Mouse (Mus musculus) left cerebral cortex, adult 2 months (tissue): Measurements from ENCODE around the gene Sae1. TPM values are rescaled to one million over a fixed set of nuclear protein-coding genes. Genes with fewer than 3 reads are reported as not detected.
A peak's percentile ranks its signal among the peaks of the same experiment; 100 is the strongest.

Experiments used
- DNase-seq, 2 experiments: peaks; one replicate each; pipeline ENCODE4 v3.0.0; 2021 to 2022; ENCODE audit warnings: low spot score in 2 of 2, mixed read lengths in 1 of 2; ENCODE audit errors: extremely low spot score in 1 of 2
- H3K27ac ChIP-seq: fragments of 200-600 bp; 2 replicates; pipeline ENCODE4 v1.8.1; 2022
- H3K4me3 ChIP-seq: fragments of 200-600 bp; 2 replicates; pipeline ENCODE4 v1.8.1; 2022
- CTCF ChIP-seq: fragments of 200-600 bp; IDR thresholded peaks from 2 replicates; pipeline ENCODE4 v1.8.1; 2022; ENCODE audit warnings: antibody characterized with exemption, mild to moderate bottlenecking, moderate library complexity
- intact Hi-C: fragments of 180-260 bp; cut with DNase I; formaldehyde crosslinking; loops from one replicate; pipeline ENCODE4 v1.15.1; 2025
- long read RNA-seq, 2 experiments: library from polyadenylated mRNA; stranded (forward); transcript quantifications; one replicate each; pipeline ENCODE4 v2.0.0; 2021; ENCODE audit warnings: borderline mapping rate in 2 of 2
- total RNA-seq, 2 experiments: library from RNA; stranded (reverse); gene quantifications; 2 replicates each; pipeline ENCODE4 v1.2.3; 2021

Sae1 gene
- total RNA-seq, result 100 to 1,000 TPM; 100 to 105 TPM
- long read RNA-seq, experiment 1, transcript Sae1-201 (9 exons, 1,875 nt), result major isoform, 144 of 153 reads
- long read RNA-seq, experiment 1, partial matches to known transcripts, result 2 of 153 reads
- long read RNA-seq, experiment 1, other reads (novel, unspliced or antisense), result 7 of 153 reads
- long read RNA-seq, experiment 2, transcript Sae1-201 (9 exons, 1,875 nt), result major isoform, 99 of 108 reads
- long read RNA-seq, experiment 2, partial matches to known transcripts, result 3 of 108 reads
- long read RNA-seq, experiment 2, other reads (novel, unspliced or antisense), result 6 of 108 reads

GRCm38 (mm10) chr7:16387160-16388041 lies at the start of gene Sae1:
Sae1 (minus strand) TSS chr7:16387806.
- DNase-seq, result peak; percentile 97
- Histone ChIP-seq H3K27ac (peak within 1 kb of the TSS; percentile 80), H3K4me3 (peak within 1 kb of the TSS; percentile 99)
- intact Hi-C loops, result no loop called here
- TF ChIP-seq CTCF, result no peak; the same call in 1 of the 2 replicates

- intact Hi-C loops, result no loop called here
- no peak for TF ChIP-seq CTCF
- no peak for DNase-seq
- Histone ChIP-seq H3K27ac (no peak overlapping the region), H3K4me3 (no peak overlapping the region)
Observed at GRCm38 (mm10) chr7:16435088-16435487, 47.5 kb upstream of the Sae1 start.

- Histone ChIP-seq H3K27ac (no peak overlapping the region), H3K4me3 (no peak overlapping the region)
- no peak for TF ChIP-seq CTCF
- no peak for DNase-seq
- intact Hi-C loops, result no loop called here
Observed at GRCm38 (mm10) chr7:16433352-16433971, 45.9 kb upstream of the Sae1 start.

GRCm38 (mm10) chr7:16426129-16426729 lies 38.6 kb upstream of the Sae1 start:
- peak; percentile 70 to 71 for DNase-seq
- peak; percentile 88 for TF ChIP-seq CTCF
- Histone ChIP-seq H3K4me3 (no peak overlapping the region), H3K27ac (no peak overlapping the region)
- intact Hi-C loops, result loop anchor here (1.0 kb wide), 1 partner anchor 30 kb away; no protein-coding TSS in a partner anchor

DNA sequence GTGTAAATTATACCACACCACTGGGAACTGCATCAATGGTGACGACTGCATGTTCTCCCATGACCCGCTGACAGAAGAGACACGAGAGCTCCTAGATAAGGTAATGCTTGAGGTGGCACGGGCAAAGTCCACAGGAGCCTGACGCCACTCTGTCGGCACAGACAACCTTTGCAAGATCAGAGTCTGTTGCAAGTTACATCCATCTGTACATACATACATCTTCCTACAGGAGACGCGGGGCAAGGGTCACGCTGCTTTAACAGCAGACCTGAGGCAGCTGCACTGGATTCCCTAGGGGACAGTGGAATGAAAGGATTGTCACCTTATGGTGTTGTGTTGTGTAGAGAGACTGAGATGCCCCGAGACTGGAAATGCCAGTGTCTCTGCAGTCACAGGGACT lies 38.1 kb upstream of the Sae1 start:
- no peak for DNase-seq
- intact Hi-C loops, result loop anchor here (1.0 kb wide), 1 partner anchor 29 kb away; no protein-coding TSS in a partner anchor

DNA sequence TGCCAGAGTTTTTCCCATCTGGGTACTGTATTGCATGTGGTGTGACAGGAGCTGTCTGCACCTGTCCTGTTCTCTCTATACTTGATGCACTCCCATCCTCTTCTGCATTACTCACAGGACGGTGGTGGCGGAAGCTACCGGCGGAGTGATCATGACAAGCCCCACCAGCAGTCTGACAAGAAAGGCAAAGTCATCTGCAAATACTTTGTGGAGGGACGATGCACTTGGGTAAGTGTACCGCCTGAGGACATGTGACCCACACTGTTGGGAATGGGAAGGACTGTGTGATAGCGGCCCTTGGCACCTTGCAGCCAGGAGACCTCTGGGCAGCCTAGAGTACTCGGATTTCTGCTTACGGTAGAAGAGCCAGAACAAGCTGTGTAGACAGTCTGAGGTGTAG lies 36.1 kb upstream of the Sae1 start:
- intact Hi-C loops, result no loop called here
- Histone ChIP-seq H3K4me3 (no peak overlapping the region), H3K27ac (no peak overlapping the region)
- no peak for TF ChIP-seq CTCF
- no peak for DNase-seq

More for the DNA sequence above, 38.1 kb upstream of the Sae1 start:
- no peak for TF ChIP-seq CTCF
- H3K27ac ChIP-seq, result no peak overlapping the region
- H3K4me3 ChIP-seq, result no peak overlapping the region

DNA sequence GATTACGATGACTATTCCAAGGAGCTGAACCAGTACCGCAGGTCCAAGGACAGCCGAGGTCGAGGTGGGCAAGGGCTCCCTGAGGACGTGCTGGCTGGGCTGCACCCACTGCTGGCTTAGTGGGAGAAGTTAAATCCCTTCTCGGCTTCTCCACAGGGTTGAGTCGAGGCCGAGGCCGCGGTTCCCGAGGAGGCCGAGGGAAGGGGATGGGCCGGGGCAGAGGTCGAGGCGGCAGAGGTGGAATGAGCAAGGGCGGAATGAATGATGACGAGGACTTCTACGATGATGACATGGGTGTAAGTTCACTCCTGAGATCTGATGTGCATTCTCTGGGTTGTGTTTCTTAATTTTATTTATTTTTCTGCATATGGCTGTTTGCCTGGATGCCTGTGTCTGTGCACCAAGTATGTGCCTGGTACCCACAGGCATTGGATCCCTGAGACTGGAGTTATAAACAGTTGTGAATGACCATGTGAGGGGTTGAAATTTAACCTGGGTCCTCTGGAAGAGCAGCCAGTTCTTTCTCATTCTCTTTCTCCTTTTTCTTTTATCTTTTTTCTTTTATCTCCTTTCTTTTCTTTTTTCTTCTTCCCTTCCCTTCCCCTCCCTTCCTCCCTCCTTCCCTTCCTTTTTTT lies 34.7 kb upstream of the Sae1 start:
- intact Hi-C loops, result no loop called here
- no peak overlapping the region for H3K4me3 ChIP-seq
- DNase-seq, result no peak
- no peak overlapping the region for H3K27ac ChIP-seq
- TF ChIP-seq CTCF, result no peak

- Histone ChIP-seq H3K27ac (no peak overlapping the region), H3K4me3 (no peak overlapping the region)
- intact Hi-C loops, result no loop called here
- no peak for DNase-seq
- no peak for TF ChIP-seq CTCF
Observed at GRCm38 (mm10) chr7:16420493-16421118, 33.0 kb upstream of the Sae1 start.

DNA sequence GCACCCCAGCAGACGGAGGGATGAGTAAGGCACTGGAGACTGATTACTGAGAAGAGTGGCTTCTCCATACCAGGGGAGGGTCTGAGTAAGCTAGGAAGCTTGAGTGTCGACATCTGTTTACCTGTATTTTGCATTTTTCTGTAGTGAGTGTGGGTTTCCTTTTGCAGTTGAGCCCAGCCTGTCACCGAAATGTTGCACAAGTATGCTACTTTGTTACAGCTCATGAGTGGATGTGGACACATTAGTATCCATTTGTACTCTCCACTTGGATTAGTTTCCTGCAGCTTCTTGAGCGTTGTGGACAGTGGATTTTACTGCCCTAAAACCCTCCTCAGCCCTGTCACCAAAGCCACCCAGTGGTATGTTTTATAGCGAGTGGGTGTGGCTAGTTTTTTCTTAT lies 31.1 kb upstream of the Sae1 start:
- no peak for DNase-seq
- intact Hi-C loops, result no loop called here
- Histone ChIP-seq H3K4me3 (no peak overlapping the region), H3K27ac (no peak overlapping the region)
- TF ChIP-seq CTCF, result no peak; the same call in 1 of the 2 replicates

GRCm38 (mm10) chr7:16417141-16417771 lies 29.6 kb upstream of the Sae1 start:
- Histone ChIP-seq H3K27ac (no peak overlapping the region), H3K4me3 (no peak overlapping the region)
- TF ChIP-seq CTCF, result no peak
- DNase-seq, result no peak
- intact Hi-C loops, result no loop called here
